Mouse (Mus musculus) lung, postnatal 0 days (tissue): Measurements from ENCODE around the gene Dgki.

Experiments
- CTCF ChIP-seq: IDR thresholded peaks from 2 replicates; pipeline ENCODE4 v1.5.1; 2016; ENCODE audit warnings: antibody characterized with exemption, mild to moderate bottlenecking
- EP300 ChIP-seq: IDR thresholded peaks from 2 replicates; pipeline ENCODE4 v1.6.1; 2016; ENCODE audit warnings: antibody characterized with exemption, mild to moderate bottlenecking, control low read depth

DNA sequence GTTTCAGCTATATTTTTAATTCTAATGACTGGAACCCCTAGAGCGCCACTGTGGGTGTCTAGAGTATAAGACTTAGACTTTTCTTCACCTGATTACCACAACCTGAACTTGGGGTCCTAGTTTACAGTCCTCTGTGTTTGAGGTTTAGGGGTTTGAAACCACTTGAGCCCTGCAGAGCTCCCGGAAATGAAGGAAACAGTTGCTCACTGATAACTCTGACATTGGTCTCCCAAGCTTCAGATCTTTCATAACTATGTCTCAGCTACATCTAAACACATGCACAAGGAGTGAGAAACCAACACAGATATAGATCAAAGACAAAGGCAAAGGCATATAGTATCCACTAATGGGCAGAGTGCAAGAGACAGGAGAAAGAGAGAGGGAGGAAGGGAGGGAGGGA lies 271.7 kb downstream of the Dgki start:
- TF ChIP-seq CTCF (no peak), EP300 (no peak)
